29 mouse cellular contexts compared by ENCODE assay signal in genomic region chr9:48671841-48672240, GRCm38 (mm10).
DNase-seq lines count a peak whose midpoint lies in the region; ATAC-seq lines count a peak whose summit lies in the region.
"Had no signal": no experiment of that assay in that cellular context is flagged by ENCODE, and none has a peak within 500 bp of the region (broad histone marks: within the 10 kb centered on the region; RNA-seq: fewer than 3 reads in every experiment).

No protein-coding gene starts in this region.

- no peaks in the 10 kb centered on the region for H3K9me3 ChIP-seq in forebrain, embryonic 15.5 days
- H3K9me3 ChIP-seq: embryonic facial prominence, embryonic 10.5 days; embryonic facial prominence, embryonic 13.5 days; forebrain, embryonic 10.5 days; forebrain, embryonic 13.5 days; heart, embryonic 12.5 days; heart, embryonic 15.5 days had no signal

- no peak overlapping the region for H3K4me3 ChIP-seq in forebrain, embryonic 15.5 days
- H3K4me3 ChIP-seq: embryonic facial prominence, embryonic 10.5 days; embryonic facial prominence, embryonic 13.5 days; erythroblast, embryonic 14.5 days; forebrain, embryonic 10.5 days; forebrain, embryonic 13.5 days; gastrocnemius, adult 2 months; heart, embryonic 12.5 days; heart, embryonic 15.5 days had no signal

- DNase-seq in left cerebral cortex, postnatal 4 days: no peak
- DNase-seq in cerebellum, adult 11 months: no peak
- DNase-seq: adrenal gland, adult 8-10 months; adrenal gland, postnatal 25 days; cerebellum, adult 18-20 months; cerebellum, adult 9-10 months; cerebellum, postnatal 14 days; forebrain, postnatal 0 days; gastrocnemius, adult 2 months; gastrocnemius, postnatal 14 days; heart, adult 18-20 months; heart, postnatal 10 days; heart, postnatal 36 days had no signal

- no peak overlapping the region for H3K27ac ChIP-seq in forebrain, embryonic 15.5 days (replicated peaks)
- H3K27ac ChIP-seq: embryonic facial prominence, embryonic 10.5 days; embryonic facial prominence, embryonic 13.5 days; forebrain, embryonic 13.5 days; heart, embryonic 15.5 days; hindbrain, embryonic 14.5 days; hindbrain, postnatal 0 days had no signal

- peaks cover 7% of the 10 kb centered on the region; the same call in 1 of the 2 replicates for H3K27me3 ChIP-seq in forebrain, embryonic 15.5 days

- peak; percentile 76 for ATAC-seq in common myeloid progenitor, adult 5-6 weeks (replicated peaks; ENCODE audit: low read depth, poor library complexity, severe bottlenecking)
- peak; percentile 50 to 51; a peak in 3 of 4 replicates for ATAC-seq in hematopoietic stem cell, adult 5-6 weeks (replicated peaks in 1 of 2; ENCODE audit: insufficient read depth in 1 of 2, low FRiP score in 2 of 2, low TSS enrichment in 1 of 2, low read depth in 1 of 2, poor library complexity in 2 of 2, severe bottlenecking in 2 of 2)
- peak; percentile 54 for ATAC-seq in monocyte, adult 5-6 weeks (replicated peaks; ENCODE audit: insufficient number of reproducible peaks, low FRiP score, low TSS enrichment, poor library complexity, severe bottlenecking)
- ATAC-seq in forebrain, embryonic 15.5 days (replicated peaks): no peak
- ATAC-seq: activated CD4-positive, CD25-positive, alpha-beta regulatory T cell, adult 4 months; CD4-positive, CD25-positive, alpha-beta regulatory T cell, adult 4 months; forebrain, embryonic 13.5 days; forebrain, postnatal 0 days; hindbrain, postnatal 0 days; inflammation-experienced regulatory T-cells, adult 6 months had no signal

- intact Hi-C loops in left cerebral cortex, postnatal 4 days (cut with DNase I): loop anchor here (5.0 kb wide), 1 partner anchor 165 kb away; the partner anchor contains the start of gene Zbtb16

- no peaks in the 10 kb centered on the region for H3K36me3 ChIP-seq in forebrain, embryonic 15.5 days
- H3K36me3 ChIP-seq: embryonic facial prominence, embryonic 10.5 days; embryonic facial prominence, embryonic 13.5 days; heart, embryonic 12.5 days; heart, embryonic 15.5 days had no signal

- no peak overlapping the region for H3K9ac ChIP-seq in forebrain, embryonic 15.5 days (replicated peaks)
- H3K9ac ChIP-seq: embryonic facial prominence, embryonic 13.5 days; forebrain, embryonic 13.5 days; forebrain, postnatal 0 days; heart, embryonic 12.5 days; heart, embryonic 15.5 days; hindbrain, embryonic 14.5 days had no signal

- H3K4me2 ChIP-seq in forebrain, embryonic 15.5 days (replicated peaks): no peak overlapping the region
- H3K4me2 ChIP-seq: embryonic facial prominence, embryonic 13.5 days; forebrain, embryonic 13.5 days; heart, embryonic 12.5 days; heart, embryonic 15.5 days; hindbrain, embryonic 14.5 days had no signal

- peaks cover 33% of the 10 kb centered on the region for H3K4me1 ChIP-seq in forebrain, embryonic 15.5 days
